Mouse (Mus musculus): Measurements from ENCODE around the gene Gnb3.
"Not testable (repeated sequence)": the region's sequence is repeated elsewhere in the genome, so short reads cannot be mapped to it uniquely, and the experiment has no call there.

Gnb3 gene

GRCm38 (mm10) chr6:124816611-124817010 lies 23.5 kb downstream of the Gnb3 start:
- DNase-seq (ENCODE audit: low read depth, low spot score): no peak

- DNase-seq (ENCODE audit: low read depth, low spot score): no peak
Measured at GRCm38 (mm10) chr6:124814858-124815774, 25.0 kb downstream of the Gnb3 start.

- no peak for DNase-seq (ENCODE audit: low read depth, low spot score)
Measured at GRCm38 (mm10) chr6:124814448-124814847, 25.6 kb downstream of the Gnb3 start.

- DNase-seq (ENCODE audit: low read depth, low spot score): peak; percentile 96
Measured at GRCm38 (mm10) chr6:124813933-124814332, 26.1 kb downstream of the Gnb3 start, which contains the start of gene Tpi1. Gene Tpi1, minus strand, starts transcription at chr6:124814296.

GRCm38 (mm10) chr6:124813496-124813895 lies 26.6 kb downstream of the Gnb3 start:
- peak; percentile 80 for DNase-seq (ENCODE audit: low read depth, low spot score)

GRCm38 (mm10) chr6:124812848-124813247 lies 27.2 kb downstream of the Gnb3 start:
- no peak for DNase-seq (ENCODE audit: low read depth, low spot score)

GRCm38 (mm10) chr6:124811701-124812560 lies 28.1 kb downstream of the Gnb3 start:
- no peak for DNase-seq (ENCODE audit: low read depth, low spot score)

GRCm38 (mm10) chr6:124811403-124811665 lies 28.7 kb downstream of the Gnb3 start:
- peak; percentile 24 for DNase-seq (ENCODE audit: low read depth, low spot score)

GRCm38 (mm10) chr6:124810566-124811402 lies 29.3 kb downstream of the Gnb3 start:
- peak; percentile 18 for DNase-seq (ENCODE audit: low read depth, low spot score)

GRCm38 (mm10) chr6:124809775-124810538 lies 30.1 kb downstream of the Gnb3 start:
- DNase-seq (ENCODE audit: low read depth, low spot score): peak; percentile 61

GRCm38 (mm10) chr6:124809052-124809774 lies 30.9 kb downstream of the Gnb3 start:
- peak; percentile 91 for DNase-seq (ENCODE audit: low read depth, low spot score)

GRCm38 (mm10) chr6:124808358-124809012 lies 31.6 kb downstream of the Gnb3 start, which contains the start of gene Spsb2:
Gene Spsb2, plus strand, starts transcription at chr6:124808661.
- DNase-seq (ENCODE audit: low read depth, low spot score): peak; percentile 83

- DNase-seq (ENCODE audit: low read depth, low spot score): no peak
Measured at GRCm38 (mm10) chr6:124807986-124808357, 32.1 kb downstream of the Gnb3 start.

- DNase-seq (ENCODE audit: low read depth, low spot score): peak; percentile 68
Measured at GRCm38 (mm10) chr6:124807366-124807765, 32.7 kb downstream of the Gnb3 start.

- DNase-seq (ENCODE audit: low read depth, low spot score): no peak
Measured at GRCm38 (mm10) chr6:124806446-124807140, 33.5 kb downstream of the Gnb3 start.

GRCm38 (mm10) chr6:124805341-124806321 lies 34.4 kb downstream of the Gnb3 start:
- peak; percentile 99 for DNase-seq (ENCODE audit: low read depth, low spot score)

- no peak for DNase-seq (ENCODE audit: low read depth, low spot score)
Measured at GRCm38 (mm10) chr6:124804341-124804740, 35.7 kb downstream of the Gnb3 start.

GRCm38 (mm10) chr6:124803691-124804090 lies 36.4 kb downstream of the Gnb3 start:
- DNase-seq (ENCODE audit: low read depth, low spot score): not testable (repeated sequence)
